26 mouse cellular contexts compared by ENCODE assay signal in genomic region chr5:29289703-29290102, GRCm38 (mm10).
DNase-seq lines count a peak whose midpoint lies in the region; ATAC-seq and TF ChIP-seq lines count a peak whose summit lies in the region.
"Had no signal": no experiment of that assay in that cellular context is flagged by ENCODE, and none has a peak within 500 bp of the region (broad histone marks: within the 10 kb centered on the region; RNA-seq: fewer than 3 reads in every experiment).

No protein-coding gene starts in this region.

- DNase-seq in lung, postnatal 0 days (ENCODE audit: low spot score), result peak; percentile 78
- DNase-seq in lung, postnatal 14 days, result no peak
- DNase-seq in stomach, postnatal 0 days (ENCODE audit: low spot score), result peak; percentile 18
- DNase-seq in frontal cortex, adult 2 months (ENCODE audit: extremely low spot score in 1 of 2, low spot score in 1 of 2), result no peak
- no peak for DNase-seq in thymus, adult 2 months
- DNase-seq: adrenal gland, postnatal 10 days; B cell, adult 2 months; cerebellum, adult 11-12 months; cerebellum, postnatal 10 days; gastrocnemius, postnatal 10 days; heart, adult 11 months; kidney, adult 8-10 months; kidney, postnatal 10 days had no signal

- no peak overlapping the region for H3K4me3 ChIP-seq in lung, postnatal 0 days (ENCODE audit: low read depth, low read length)
- H3K4me3 ChIP-seq in bone marrow, adult 2 months (replicated peaks; ENCODE audit: control insufficient read depth, low read depth, low read length), result no peak overlapping the region
- no peak overlapping the region for H3K4me3 ChIP-seq in stomach, postnatal 0 days (ENCODE audit: low read depth, low read length)
- no peak overlapping the region for H3K4me3 ChIP-seq in thymus, adult 2 months (ENCODE audit: control insufficient read depth, insufficient read depth, low read length)
- H3K4me3 ChIP-seq: embryonic facial prominence, embryonic 12.5 days; forebrain, embryonic 13.5 days; hindbrain, embryonic 10.5 days; intestine, embryonic 15.5 days; left cerebral cortex, adult 2 months; liver, embryonic 15.5 days had no signal

- no peak overlapping the region for H3K4me2 ChIP-seq in lung, postnatal 0 days (replicated peaks; ENCODE audit: low read depth, low read length)
- H3K4me2 ChIP-seq in stomach, postnatal 0 days (replicated peaks; ENCODE audit: low read depth), result no peak overlapping the region
- H3K4me2 ChIP-seq: embryonic facial prominence, embryonic 12.5 days; forebrain, embryonic 13.5 days; heart, embryonic 11.5 days; intestine, embryonic 15.5 days; liver, embryonic 15.5 days; midbrain, embryonic 11.5 days had no signal

- TF ChIP-seq CTCF in lung, postnatal 0 days (IDR thresholded peaks at IDR 0.05), result no peak
- TF ChIP-seq CTCF in bone marrow, adult 2 months (IDR thresholded peaks at IDR 0.05; ENCODE audit: control insufficient read depth, insufficient read depth, low read length), result no peak
- no peak for TF ChIP-seq CTCF in stomach, postnatal 0 days (IDR thresholded peaks at IDR 0.05; ENCODE audit: low read depth)
- no peak for TF ChIP-seq CTCF in thymus, adult 2 months (IDR thresholded peaks at IDR 0.05; ENCODE audit: borderline replicate concordance, control insufficient read depth, extremely low read depth, insufficient read depth, low read length, poor library complexity)

- TF ChIP-seq EP300 in lung, postnatal 0 days (IDR thresholded peaks at IDR 0.05), result no peak
- no peak for TF ChIP-seq EP300 in stomach, postnatal 0 days (optimal IDR thresholded peaks at IDR 0.05)

- H3K9ac ChIP-seq in lung, postnatal 0 days (replicated peaks; ENCODE audit: low read depth), result no peak overlapping the region
- no peak overlapping the region for H3K9ac ChIP-seq in stomach, postnatal 0 days (ENCODE audit: low read length)
- H3K9ac ChIP-seq: embryonic facial prominence, embryonic 12.5 days; forebrain, embryonic 13.5 days; intestine, embryonic 15.5 days; liver, embryonic 15.5 days had no signal

- no peaks in the 10 kb centered on the region for H3K36me3 ChIP-seq in lung, postnatal 0 days (ENCODE audit: insufficient read depth, low read length)
- H3K36me3 ChIP-seq in stomach, postnatal 0 days (ENCODE audit: control insufficient read depth, insufficient read depth, low read length), result no peaks in the 10 kb centered on the region
- no peaks in the 10 kb centered on the region for H3K36me3 ChIP-seq in thymus, adult 2 months (ENCODE audit: control insufficient read depth, insufficient read depth, low read length)
- H3K36me3 ChIP-seq: embryonic facial prominence, embryonic 12.5 days; hindbrain, embryonic 10.5 days; intestine, embryonic 15.5 days; liver, embryonic 15.5 days had no signal

- peak; percentile 71 for ATAC-seq in lung, postnatal 0 days
- ATAC-seq in megakaryocyte, adult 5-6 weeks (ENCODE audit: poor library complexity, severe bottlenecking), result peak; percentile 84
- ATAC-seq in stomach, postnatal 0 days (ENCODE audit: low FRiP score, low TSS enrichment), result peak; percentile 63; the same call in 1 of the 2 replicates
- ATAC-seq: activated CD4-positive, CD25-positive, alpha-beta regulatory T cell, adult 4 months; forebrain, embryonic 13.5 days; hindbrain, embryonic 16.5 days; intestine, embryonic 15.5 days had no signal

- H3K27me3 ChIP-seq in lung, postnatal 0 days (replicated peaks; ENCODE audit: insufficient read depth, low read length), result no peaks in the 10 kb centered on the region
- no peaks in the 10 kb centered on the region for H3K27me3 ChIP-seq in stomach, postnatal 0 days (ENCODE audit: control insufficient read depth, insufficient read depth, low read length)
- H3K27me3 ChIP-seq in thymus, adult 2 months (ENCODE audit: control insufficient read depth, insufficient read depth, low read length), result no peaks in the 10 kb centered on the region
- H3K27me3 ChIP-seq: embryonic facial prominence, embryonic 12.5 days; forebrain, embryonic 13.5 days; intestine, embryonic 15.5 days; liver, embryonic 15.5 days had no signal

- no peak overlapping the region for H3K27ac ChIP-seq in lung, postnatal 0 days (ENCODE audit: low read length)
- peak overlapping the region; percentile 3; the same call in 1 of the 2 replicates for H3K27ac ChIP-seq in bone marrow, adult 2 months (ENCODE audit: control insufficient read depth, insufficient read depth, low read depth, low read length, poor library complexity)
- H3K27ac ChIP-seq in stomach, postnatal 0 days (replicated peaks), result no peak overlapping the region
- no peak overlapping the region for H3K27ac ChIP-seq in thymus, adult 2 months (ENCODE audit: control insufficient read depth, insufficient read depth, low read length)
- H3K27ac ChIP-seq: embryonic facial prominence, embryonic 12.5 days; forebrain, embryonic 13.5 days; hindbrain, embryonic 10.5 days; intestine, embryonic 15.5 days; left cerebral cortex, adult 2 months; liver, embryonic 15.5 days; macrophage had no signal

- WGBS in lung, postnatal 0 days, result 54% methylated on average over 6 of the region's 6 CpGs
- 42% methylated on average over 6 of the region's 6 CpGs for WGBS in bone marrow, adult 2 months
- WGBS in stomach, postnatal 0 days, result 58% methylated on average over 6 of the region's 6 CpGs
- 70% methylated on average over 6 of the region's 6 CpGs for WGBS in thymus, adult 2 months

- no peaks in the 10 kb centered on the region for H3K9me3 ChIP-seq in lung, postnatal 0 days (ENCODE audit: low read length)
- H3K9me3 ChIP-seq in stomach, postnatal 0 days (ENCODE audit: control insufficient read depth, low read length), result no peaks in the 10 kb centered on the region
- H3K9me3 ChIP-seq: embryonic facial prominence, embryonic 12.5 days; forebrain, embryonic 13.5 days; hindbrain, embryonic 10.5 days; intestine, embryonic 15.5 days; liver, embryonic 15.5 days had no signal

- no peaks in the 10 kb centered on the region for H3K4me1 ChIP-seq in lung, postnatal 0 days (ENCODE audit: insufficient read depth, low read depth, low read length)
- peaks cover 1% of the 10 kb centered on the region; the same call in 1 of the 2 replicates for H3K4me1 ChIP-seq in bone marrow, adult 2 months (ENCODE audit: control insufficient read depth, insufficient read depth, low read length)
- H3K4me1 ChIP-seq in stomach, postnatal 0 days (replicated peaks; ENCODE audit: control insufficient read depth, insufficient read depth), result no peaks in the 10 kb centered on the region
- no peaks in the 10 kb centered on the region for H3K4me1 ChIP-seq in thymus, adult 2 months (replicated peaks; ENCODE audit: control insufficient read depth, insufficient read depth, low read length)
- H3K4me1 ChIP-seq: embryonic facial prominence, embryonic 12.5 days; forebrain, embryonic 13.5 days; hindbrain, embryonic 10.5 days; intestine, embryonic 15.5 days; liver, embryonic 15.5 days had no signal

- TF ChIP-seq POLR2A in bone marrow, adult 2 months (IDR thresholded peaks at IDR 0.05; ENCODE audit: borderline replicate concordance, control insufficient read depth, low read depth, low read length), result no peak
- no peak for TF ChIP-seq POLR2A in thymus, adult 2 months (IDR thresholded peaks at IDR 0.05; ENCODE audit: control insufficient read depth, extremely low read depth, insufficient read depth, low read length, poor library complexity)

Comparison
In these comparisons a context has a peak if more than half of its experiments do, and no peak if none do; other contexts are left out.
1. DNase-seq: peak in lung, postnatal 0 days (single experiment) and stomach, postnatal 0 days (single experiment); none in lung, postnatal 14 days (single experiment), frontal cortex, adult 2 months (0 of 2) and thymus, adult 2 months (single experiment).
2. Peak in every context shown above with its lines, with median percentiles within 50 percentile points of each other: ATAC-seq.